Mouse (Mus musculus) C2C12 (cell line): ENCODE data around the gene Tmem127.

Experiments used
- CTCF ChIP-seq: IDR thresholded peaks from one replicate; pipeline ENCODE4 v1.5.1; 2011; ENCODE audit not compliant: control insufficient read depth, insufficient read depth, insufficient read length
- FOSL1 ChIP-seq: IDR thresholded peaks from one replicate; pipeline ENCODE4 v1.8.0; 2011; ENCODE audit warnings: mild to moderate bottlenecking, low read length; ENCODE audit not compliant: poor library complexity, insufficient read depth, severe bottlenecking
- USF1 ChIP-seq: IDR thresholded peaks from one replicate; pipeline ENCODE4 v1.6.1; 2011; ENCODE audit warnings: low read depth, mild to moderate bottlenecking, control low read depth, moderate library complexity

- TF ChIP-seq CTCF (no peak), USF1 (no peak), FOSL1 (no peak)
Observed at GRCm38 (mm10) chr2:127308660-127309059, 61.0 kb downstream of the Tmem127 start.
